Mouse (Mus musculus) heart, embryonic 16.5 days (tissue): ENCODE data around the gene Casq1. TPM values are rescaled to one million over a fixed set of nuclear protein-coding genes. Genes with fewer than 3 reads are reported as not detected.

ENCODE experiments used
- ATAC-seq: fragments of 200-750 bp; cut with Nextera tagmentation; replicated peaks from 2 replicates; pipeline ENCODE4 v1.8.0; 2017; ENCODE audit warnings: moderate number of reproducible peaks; ENCODE audit not compliant: insufficient read depth, low FRiP score; ENCODE audit errors: extremely low read depth
- H3K27ac ChIP-seq: fragments of 300-500 bp; sonication (generic); 2 replicates; pipeline ENCODE4 v1.5.1; 2014; ENCODE audit warnings: mild to moderate bottlenecking, low read length, control low read depth, moderate library complexity
- H3K27me3 ChIP-seq: fragments of 300-500 bp; sonication (generic); 2 replicates; pipeline ENCODE4 v1.6.1; 2014; ENCODE audit warnings: low read length, mixed read lengths; ENCODE audit not compliant: control insufficient read depth, insufficient read depth
- H3K36me3 ChIP-seq: fragments of 300-500 bp; sonication (generic); 2 replicates; pipeline ENCODE4 v1.6.1; 2014; ENCODE audit not compliant: control insufficient read depth, insufficient read depth
- H3K4me1 ChIP-seq: fragments of 300-500 bp; sonication (generic); 2 replicates; pipeline ENCODE4 v1.6.1; 2014; ENCODE audit warnings: low read length, mixed read lengths; ENCODE audit not compliant: control insufficient read depth, insufficient read depth
- H3K4me2 ChIP-seq: fragments of 300-500 bp; sonication (generic); 2 replicates; pipeline ENCODE4 v1.6.1; 2014; ENCODE audit warnings: low read depth, mild to moderate bottlenecking, control low read depth, low read length
- H3K4me3 ChIP-seq: fragments of 300-500 bp; sonication (generic); 2 replicates; pipeline ENCODE4 v1.5.1; 2014; ENCODE audit warnings: mild to moderate bottlenecking, control low read depth, low read length
- H3K9ac ChIP-seq: fragments of 300-500 bp; sonication (generic); 2 replicates; pipeline ENCODE4 v1.6.1; 2014; ENCODE audit warnings: low read length, control low read depth
- H3K9me3 ChIP-seq: fragments of 300-500 bp; sonication (generic); replicated peaks from 2 replicates; pipeline ENCODE4 v1.6.1; 2016; ENCODE audit warnings: low read length; ENCODE audit not compliant: control insufficient read depth
- WGBS: fragments of 180-500 bp; shearing (Covaris S2); extraction: QIAGEN DNeasy Blood & Tissue Kit; methylation state at CpG from one replicate; pipeline ENCODE4 v1.1.7; 2014; 5-methylcytosine and 5-hydroxymethylcytosine counted together
- polyA plus RNA-seq: library from polyadenylated mRNA; unstranded; fragments of >200 nt; fragmentation: Nextera tagmentation; extraction: Ambion mirVana; gene quantifications from 2 replicates; pipeline ENCODE4 v1.2.1, GENCODE M21; 2015

Casq1 gene
- polyA plus RNA-seq, 1 experiment from 2014 or later = 106 TPM

GRCm38 (mm10) chr1:172213771-172214170 is 5.9 kb downstream of the Casq1 start:
- 59% methylated on average over 4 of the region's 4 CpGs for WGBS
- Histone ChIP-seq H3K36me3 (no peaks in the 10 kb centered on the region), H3K27ac (peak overlapping the region; percentile 23; the same call in 1 of the 2 replicates), H3K9me3 (no peaks in the 10 kb centered on the region), H3K4me2 (no peak overlapping the region), H3K4me3 (no peak overlapping the region), H3K27me3 (no peaks in the 10 kb centered on the region), H3K4me1 (peaks cover 41% of the 10 kb centered on the region), H3K9ac (no peak overlapping the region)
- no peak for ATAC-seq

- WGBS = 65% methylated on average over 5 of the region's 5 CpGs
- Histone ChIP-seq H3K36me3 (no peaks in the 10 kb centered on the region), H3K27ac (peak overlapping the region; percentile 36; the same call in 1 of the 2 replicates)
These were observed 6.9 kb downstream of the Casq1 start for GRCm38 (mm10) chr1:172212776-172213175.

DNA sequence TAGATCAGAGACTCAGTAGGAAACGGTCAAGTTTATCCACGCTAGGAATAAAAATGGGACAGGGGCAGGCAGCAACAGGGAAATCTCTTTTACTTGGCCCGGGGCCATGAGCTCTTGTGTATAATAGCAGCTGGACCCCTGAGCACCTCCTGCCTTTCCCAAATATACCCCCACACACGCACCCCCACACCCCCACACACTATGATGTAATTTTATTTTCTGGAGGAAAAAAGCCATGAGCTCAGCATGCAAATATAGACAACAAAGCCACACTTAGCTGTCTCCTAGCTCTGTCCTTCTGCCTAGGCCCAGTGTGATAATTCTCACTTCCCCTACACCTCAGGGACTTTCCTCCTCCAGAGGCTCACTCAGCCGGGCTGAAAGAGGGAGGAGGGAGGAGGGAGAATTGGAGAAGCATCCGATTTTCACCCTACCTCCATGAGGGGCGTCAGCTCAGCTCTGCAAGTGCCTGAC is 12.5 kb downstream of the Casq1 start:
- H3K27me3 ChIP-seq = no peaks in the 10 kb centered on the region
- peak overlapping the region; percentile 87; the same call in 1 of the 2 replicates for H3K4me3 ChIP-seq
- H3K9me3 ChIP-seq = no peaks in the 10 kb centered on the region
- H3K4me1 ChIP-seq = peaks cover 45% of the 10 kb centered on the region
- peak overlapping the region; percentile 68 for H3K4me2 ChIP-seq
- 17% methylated on average over 7 of the region's 7 CpGs for WGBS
- H3K9ac ChIP-seq = peak overlapping the region; percentile 94
- H3K36me3 ChIP-seq = no peaks in the 10 kb centered on the region
- peak; percentile 11; the same call in 1 of the 2 replicates for ATAC-seq
- peak overlapping the region; percentile 96 for H3K27ac ChIP-seq

More at GRCm38 (mm10) chr1:172212776-172213175, 6.9 kb downstream of the Casq1 start:
- Histone ChIP-seq H3K4me2 (no peak overlapping the region), H3K4me3 (no peak overlapping the region), H3K27me3 (no peaks in the 10 kb centered on the region), H3K9me3 (no peaks in the 10 kb centered on the region), H3K9ac (no peak overlapping the region; the same call in 1 of the 2 replicates), H3K4me1 (peaks cover 34% of the 10 kb centered on the region)
- no peak for ATAC-seq

DNA sequence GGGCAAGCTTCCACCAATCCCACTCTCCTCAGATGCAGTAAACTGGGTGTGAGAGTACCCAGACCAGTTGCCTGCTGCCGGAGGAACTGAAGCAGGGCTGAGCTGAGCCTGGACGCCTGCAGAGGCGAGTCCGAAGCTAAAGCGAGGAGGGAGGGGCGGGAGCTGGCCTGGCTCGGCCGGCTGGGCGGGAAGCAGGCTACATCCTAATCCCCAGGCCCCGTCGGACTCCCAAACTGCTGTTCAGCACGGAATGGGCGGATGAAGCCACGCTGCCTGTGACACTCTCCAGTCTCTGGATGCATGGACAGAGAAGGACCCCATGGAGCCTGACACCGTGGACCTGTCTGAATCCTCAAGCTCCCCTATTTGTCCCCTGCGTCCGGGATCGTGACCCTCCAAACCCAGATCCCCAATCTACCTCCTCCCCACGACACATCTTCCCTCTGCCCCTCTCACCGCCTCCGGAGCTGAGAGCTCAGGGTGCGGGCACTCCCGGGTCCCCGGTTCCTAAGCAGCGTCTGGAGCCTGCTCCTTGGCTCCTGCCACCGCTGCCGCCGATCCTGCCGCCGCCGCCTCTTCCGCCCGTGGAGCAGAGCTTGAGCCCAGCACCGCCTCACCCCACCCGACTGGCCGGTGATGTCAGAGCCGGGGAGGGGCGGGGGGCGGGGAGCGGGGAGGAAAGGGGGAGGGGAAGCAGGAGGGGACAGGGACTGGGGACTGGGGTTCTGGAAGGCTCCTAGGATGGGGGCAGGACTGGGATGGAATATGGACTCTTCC is 13.3 kb downstream of the Casq1 start, which contains the start of gene Pea15a:
Gene Pea15a (minus strand): TSS at position 664 of the 777 bp plus-strand sequence.
- Histone ChIP-seq H3K36me3 (no peaks in the 10 kb centered on the region), H3K4me1 (peaks cover 53% of the 10 kb centered on the region), H3K4me3 (peak within 1 kb of the TSS; percentile 87), H3K27me3 (no peaks in the 10 kb centered on the region), H3K4me2 (peak within 1 kb of the TSS; percentile 68), H3K27ac (peak within 1 kb of the TSS; percentile 96), H3K9ac (peak within 1 kb of the TSS; percentile 94), H3K9me3 (no peaks in the 10 kb centered on the region)
- WGBS = under 1% methylated on average over 39 of the region's 40 CpGs
- ATAC-seq = peak; percentile 81

- Histone ChIP-seq H3K4me3 (peak overlapping the region; percentile 87), H3K9me3 (no peaks in the 10 kb centered on the region), H3K9ac (peak overlapping the region; percentile 94), H3K27me3 (no peaks in the 10 kb centered on the region), H3K4me1 (peaks cover 59% of the 10 kb centered on the region), H3K27ac (peak overlapping the region; percentile 96), H3K4me2 (peak overlapping the region; percentile 68), H3K36me3 (no peaks in the 10 kb centered on the region)
- WGBS = 4% methylated on average over 3 of the region's 3 CpGs
- ATAC-seq = no peak
These were observed 14.0 kb downstream of the Casq1 start for GRCm38 (mm10) chr1:172205741-172206087.

DNA sequence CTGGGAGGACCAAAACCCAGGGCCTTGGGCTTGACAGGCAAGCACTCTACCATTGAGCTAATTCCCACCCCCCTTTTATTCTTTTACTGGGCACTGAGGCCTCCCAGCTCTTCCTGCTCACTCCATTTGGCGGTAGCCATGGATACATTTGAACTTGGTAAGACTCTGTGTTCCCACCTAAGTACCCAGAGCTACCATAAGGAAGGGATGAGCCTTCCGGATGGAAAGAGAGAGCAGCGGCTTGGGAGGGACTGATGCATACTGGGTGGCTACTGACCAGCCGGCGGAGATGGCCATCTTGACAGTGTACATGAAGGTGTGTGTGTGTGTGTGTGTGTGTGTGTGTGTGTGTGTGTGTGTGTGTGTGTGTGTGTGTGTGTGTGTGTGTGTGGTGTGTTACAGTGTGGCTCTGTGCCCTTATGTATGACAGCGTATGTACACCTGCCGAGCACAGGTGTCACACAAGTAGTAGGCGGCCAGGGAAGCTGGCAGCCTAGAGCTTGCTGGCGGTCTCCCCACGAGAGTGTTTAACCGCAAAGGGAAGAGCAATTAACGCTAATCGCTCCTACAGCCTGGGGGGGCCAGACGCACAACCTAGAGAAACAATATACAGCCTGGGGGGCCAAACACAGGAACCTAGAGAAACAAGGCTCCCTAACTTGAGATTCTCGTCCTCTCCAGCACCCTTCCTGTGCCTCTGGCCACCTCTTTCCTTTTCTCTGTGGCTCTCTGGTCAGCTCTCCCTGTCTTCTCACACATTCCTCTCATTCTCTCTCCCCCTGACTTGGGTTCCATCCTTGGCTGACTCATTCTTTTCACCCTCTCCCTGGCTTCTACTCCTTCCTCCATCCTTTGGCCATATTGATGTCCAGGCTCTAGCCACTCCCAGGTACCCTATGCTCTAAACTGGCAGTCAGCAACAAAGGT is 14.6 kb downstream of the Casq1 start:
- peak overlapping the region; percentile 96 for H3K27ac ChIP-seq
- no peak for ATAC-seq
- H3K9me3 ChIP-seq = no peaks in the 10 kb centered on the region
- peak overlapping the region; percentile 94 for H3K9ac ChIP-seq
- H3K4me2 ChIP-seq = peak overlapping the region; percentile 68
- 49% methylated on average over 15 of the region's 15 CpGs for WGBS
- H3K36me3 ChIP-seq = peaks cover 5% of the 10 kb centered on the region
- peak overlapping the region; percentile 87 for H3K4me3 ChIP-seq
- no peaks in the 10 kb centered on the region for H3K27me3 ChIP-seq
- peaks cover 60% of the 10 kb centered on the region for H3K4me1 ChIP-seq

DNA sequence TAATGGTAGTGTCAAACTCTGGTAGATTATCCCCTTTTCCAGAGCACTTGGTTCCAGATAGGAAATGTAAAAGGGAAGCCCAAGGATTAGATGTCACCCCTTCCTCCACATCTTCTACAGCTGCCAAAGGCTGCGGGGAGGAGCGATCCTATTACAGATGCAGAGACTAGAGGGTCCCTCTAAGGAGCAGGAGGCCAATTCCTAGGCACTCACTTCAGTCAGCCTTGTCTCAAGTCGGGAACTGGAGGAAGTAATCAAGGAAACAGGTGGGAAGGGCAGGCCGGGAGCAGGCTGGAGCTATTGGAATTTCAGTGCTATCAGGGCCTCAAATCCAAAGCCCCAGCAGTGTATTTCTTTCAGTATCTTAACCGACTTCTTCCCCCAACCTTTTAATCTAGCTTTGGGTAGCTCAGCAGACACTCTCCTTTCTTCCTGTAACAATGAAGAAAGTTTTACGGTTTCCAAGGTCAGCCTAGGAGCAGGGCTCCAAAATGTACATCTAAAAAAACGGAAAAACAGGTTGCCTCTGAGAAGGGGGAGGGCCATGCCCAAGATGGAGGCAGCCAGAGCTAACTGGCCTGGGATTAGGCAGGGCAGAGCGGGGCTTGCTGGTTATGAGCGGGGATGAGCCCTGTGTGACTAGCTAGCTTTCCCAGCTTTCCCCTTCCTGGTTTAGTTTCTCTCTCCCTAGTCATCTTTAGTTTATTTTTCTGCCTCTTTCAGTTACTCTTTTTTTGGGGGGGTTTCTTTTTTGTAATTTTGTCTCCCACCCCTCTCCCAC is 15.4 kb downstream of the Casq1 start:
- Histone ChIP-seq H3K9ac (peak overlapping the region; percentile 26), H3K36me3 (peaks cover 13% of the 10 kb centered on the region), H3K4me1 (peaks cover 60% of the 10 kb centered on the region), H3K4me2 (peak overlapping the region; percentile 68), H3K9me3 (no peaks in the 10 kb centered on the region), H3K27me3 (no peaks in the 10 kb centered on the region), H3K4me3 (peak overlapping the region; percentile 87), H3K27ac (peak overlapping the region; percentile 85)
- WGBS = 33% methylated on average over 9 of the region's 9 CpGs
- ATAC-seq = no peak

DNA sequence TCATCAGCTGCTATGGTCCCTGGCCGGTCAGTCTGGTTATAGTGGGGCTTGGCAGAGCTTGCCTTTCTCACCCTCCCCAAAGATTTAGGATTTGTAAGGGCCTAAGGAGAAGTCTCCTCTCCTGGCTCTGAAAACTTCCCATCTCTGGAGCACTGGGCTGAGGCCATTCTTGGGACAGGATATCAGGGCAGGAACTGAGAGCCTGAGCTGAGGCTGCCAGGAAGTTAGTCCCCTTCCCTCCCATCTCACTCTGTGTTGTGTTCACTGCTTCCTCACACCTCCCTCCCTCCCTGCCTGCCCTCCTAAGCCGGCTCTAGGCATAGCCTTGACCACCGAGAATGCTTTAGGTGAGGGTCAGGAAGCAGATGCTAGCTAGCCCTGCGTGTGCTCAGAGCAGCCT is 16.1 kb downstream of the Casq1 start:
- H3K27me3 ChIP-seq = no peaks in the 10 kb centered on the region
- peak overlapping the region; percentile 68 for H3K4me2 ChIP-seq
- peak overlapping the region; percentile 85 for H3K27ac ChIP-seq
- peaks cover 60% of the 10 kb centered on the region for H3K4me1 ChIP-seq
- WGBS = 18% methylated on average over 4 of the region's 4 CpGs
- H3K9ac ChIP-seq = peak overlapping the region; percentile 32
- H3K9me3 ChIP-seq = no peaks in the 10 kb centered on the region
- 0 out of 2 replicates have a peak, but pooled peaks have one; percentile 12 for ATAC-seq
- H3K36me3 ChIP-seq = peaks cover 17% of the 10 kb centered on the region
- no peak overlapping the region; the same call in 1 of the 2 replicates for H3K4me3 ChIP-seq
